Mouse (Mus musculus): ENCODE measurements around the gene Ccdc141.

Ccdc141 gene

DNA sequence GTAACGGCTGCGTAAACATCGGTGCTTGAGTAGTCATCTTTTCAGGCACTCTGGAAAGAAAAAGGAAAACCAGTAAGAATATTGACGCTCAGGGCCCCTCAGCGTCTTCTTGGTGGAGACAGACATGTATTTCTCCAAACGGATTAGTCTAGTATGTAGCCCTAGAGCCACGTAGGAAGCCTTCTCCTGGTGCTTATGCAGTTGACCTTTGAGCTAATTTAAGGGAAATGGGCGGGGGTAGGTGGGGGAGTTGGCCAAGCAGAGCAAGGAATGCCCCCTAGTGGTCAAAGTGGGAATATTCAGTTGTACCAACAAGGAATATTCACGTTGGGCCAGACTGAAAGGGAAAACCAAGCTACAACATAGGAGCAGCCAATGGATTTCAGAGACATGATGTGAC, 190.3 kb downstream of the Ccdc141 start:
- no peak for DNase-seq (ENCODE audit: low spot score in 2 of 2)

GRCm38 (mm10) chr2:76977650-76978049, 192.8 kb downstream of the Ccdc141 start:
- DNase-seq (ENCODE audit: low spot score in 2 of 2) = no peak

DNA sequence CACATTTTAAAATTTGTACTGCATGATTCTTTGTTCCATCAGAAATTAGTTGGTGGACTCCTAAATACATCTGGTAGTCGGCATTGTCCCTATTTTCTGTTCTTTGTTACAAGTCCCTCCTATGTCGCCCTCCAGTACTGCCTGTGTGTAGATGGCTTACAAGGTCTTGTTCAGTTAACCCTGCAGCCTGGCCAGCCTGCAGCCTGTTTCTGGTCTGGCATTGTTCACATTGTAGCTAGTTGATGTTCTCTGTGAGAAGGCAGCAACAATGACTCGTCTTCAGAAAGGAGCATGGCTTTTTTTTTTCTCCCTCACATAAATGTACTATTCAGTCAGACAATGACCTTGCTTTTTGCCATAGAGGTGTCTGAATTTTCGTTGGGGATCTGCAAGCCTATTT, 198.4 kb downstream of the Ccdc141 start:
- DNase-seq (ENCODE audit: low spot score in 2 of 2) = no peak

DNA sequence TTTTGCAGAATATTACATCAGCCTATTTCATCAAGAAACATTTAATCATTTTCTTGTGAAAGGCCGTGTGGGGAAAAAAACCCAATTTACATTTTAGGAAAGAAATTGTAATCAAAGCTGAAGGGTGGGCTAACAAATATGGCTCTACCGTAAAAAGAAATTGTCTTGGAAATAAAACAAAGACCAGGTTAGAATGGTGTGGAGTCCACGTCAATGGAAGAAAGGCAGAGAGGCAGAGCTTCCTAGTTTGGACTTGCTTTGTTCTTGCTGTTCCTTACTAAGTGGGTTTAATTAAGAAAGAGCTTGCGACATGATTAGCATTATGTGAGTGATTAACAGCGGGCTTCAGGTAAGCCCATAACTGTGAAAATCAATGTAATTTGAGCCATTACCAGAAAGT, 199.4 kb downstream of the Ccdc141 start:
- no peak for DNase-seq (ENCODE audit: low spot score in 2 of 2)

DNA sequence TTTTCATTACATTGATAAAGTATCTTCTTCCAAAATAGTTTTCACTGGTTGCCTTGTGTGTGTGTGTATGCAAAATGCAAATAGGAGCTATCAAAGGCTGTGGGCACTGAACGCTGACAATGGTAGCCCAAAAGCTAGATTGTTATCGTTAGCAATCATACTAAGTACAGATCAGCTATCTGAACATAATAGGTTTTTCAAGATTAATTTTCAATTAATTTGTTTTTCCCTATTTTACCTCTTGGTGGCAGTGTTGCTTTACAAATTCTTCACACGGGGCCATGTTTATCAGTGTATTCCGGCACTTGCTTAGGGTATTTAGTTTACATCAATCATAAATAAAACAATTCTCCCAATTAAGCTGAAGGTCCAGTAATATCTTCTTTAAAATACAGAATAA, 199.8 kb downstream of the Ccdc141 start:
- no peak for DNase-seq (ENCODE audit: low spot score in 2 of 2)

- DNase-seq (ENCODE audit: low spot score in 2 of 2) = no peak
These were observed 200.2 kb downstream of the Ccdc141 start for GRCm38 (mm10) chr2:76970204-76970603.

DNA sequence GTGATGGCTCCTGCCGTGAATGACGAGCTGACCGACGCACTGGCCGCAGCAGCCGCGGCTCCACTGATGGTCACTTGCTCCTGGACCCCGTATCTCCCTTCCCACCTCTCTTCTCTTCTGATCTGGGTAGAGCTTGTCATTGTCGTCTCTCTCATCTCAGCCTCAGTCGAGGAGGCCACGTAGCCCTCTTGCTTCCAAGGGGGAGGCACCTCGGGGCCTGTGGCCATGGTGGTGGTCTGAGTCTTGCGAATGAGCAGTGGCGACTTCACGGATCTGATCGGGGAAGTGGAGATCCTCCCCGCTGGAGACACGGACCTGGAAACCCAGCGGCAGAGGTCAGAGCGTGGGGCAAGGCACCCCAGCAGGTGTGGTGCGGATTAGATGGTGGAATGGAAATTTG, 200.8 kb downstream of the Ccdc141 start:
- DNase-seq (ENCODE audit: low spot score in 2 of 2) = no peak

DNA sequence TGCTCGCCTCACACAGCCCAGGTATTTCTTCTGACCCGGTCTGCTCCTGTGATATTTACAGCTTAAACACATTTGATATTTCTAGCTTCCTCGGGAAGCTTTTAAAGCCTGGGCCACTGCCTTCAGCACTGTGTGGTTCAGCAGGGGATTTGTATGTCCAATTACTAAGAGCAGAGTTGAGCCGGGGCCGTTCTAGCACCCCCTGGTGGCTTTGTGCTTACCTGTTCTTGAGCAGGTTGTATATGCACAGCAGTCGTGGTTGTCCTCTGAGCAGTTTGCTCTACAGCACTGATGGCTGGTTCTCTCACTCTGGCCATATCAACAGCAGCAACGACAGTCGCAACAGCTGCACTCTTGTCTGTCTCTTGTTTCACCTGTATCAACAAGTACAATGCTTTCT, 201.5 kb downstream of the Ccdc141 start:
- peak; percentile 73 to 84 for DNase-seq (ENCODE audit: low spot score in 2 of 2)

GRCm38 (mm10) chr2:76966582-76966981, 203.9 kb downstream of the Ccdc141 start:
- DNase-seq (ENCODE audit: low spot score in 2 of 2) = no peak

DNA sequence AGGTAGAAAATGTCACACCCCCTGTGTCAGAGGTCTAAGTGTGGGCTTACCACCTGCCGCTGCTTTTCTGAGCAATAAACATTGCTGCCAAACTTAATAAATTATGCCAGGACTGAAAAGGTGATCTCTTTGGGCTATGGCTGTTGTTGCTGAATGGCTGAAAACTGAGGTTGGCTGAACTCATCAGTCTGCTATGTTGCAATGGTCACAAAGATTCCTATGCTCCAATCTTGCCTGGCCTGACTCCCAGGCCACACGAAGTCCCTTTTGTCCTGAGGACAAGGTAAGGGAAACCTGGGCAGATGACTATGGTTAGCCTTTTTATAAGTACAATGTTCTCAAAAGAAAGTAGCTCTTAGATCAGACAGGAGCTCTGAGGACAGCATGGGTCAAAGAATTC, 204.4 kb downstream of the Ccdc141 start:
- DNase-seq (ENCODE audit: low spot score in 2 of 2) = no peak

DNA sequence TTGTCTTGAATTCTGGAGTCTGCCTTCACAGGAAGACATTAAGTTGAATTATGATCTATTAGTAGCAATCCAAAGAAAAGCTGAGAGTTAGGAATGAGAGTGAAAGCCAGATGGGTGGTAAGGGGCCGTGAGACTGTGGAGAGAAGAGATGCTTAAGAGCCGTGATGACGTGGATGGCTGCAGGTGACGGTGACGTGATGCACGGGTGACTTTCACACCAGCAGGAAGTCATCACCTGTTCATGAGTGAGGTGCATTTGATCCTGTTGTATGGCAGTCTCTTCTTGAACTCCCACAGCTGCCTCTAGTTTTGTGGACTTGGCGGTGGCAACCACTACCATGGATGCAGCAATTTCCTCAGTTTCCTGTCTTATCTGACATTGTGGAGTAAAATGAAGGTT, 204.9 kb downstream of the Ccdc141 start:
- no peak for DNase-seq (ENCODE audit: low spot score in 2 of 2)

- no peak for DNase-seq (ENCODE audit: low spot score in 2 of 2)
These were observed 208.4 kb downstream of the Ccdc141 start for GRCm38 (mm10) chr2:76962045-76962432.

DNA sequence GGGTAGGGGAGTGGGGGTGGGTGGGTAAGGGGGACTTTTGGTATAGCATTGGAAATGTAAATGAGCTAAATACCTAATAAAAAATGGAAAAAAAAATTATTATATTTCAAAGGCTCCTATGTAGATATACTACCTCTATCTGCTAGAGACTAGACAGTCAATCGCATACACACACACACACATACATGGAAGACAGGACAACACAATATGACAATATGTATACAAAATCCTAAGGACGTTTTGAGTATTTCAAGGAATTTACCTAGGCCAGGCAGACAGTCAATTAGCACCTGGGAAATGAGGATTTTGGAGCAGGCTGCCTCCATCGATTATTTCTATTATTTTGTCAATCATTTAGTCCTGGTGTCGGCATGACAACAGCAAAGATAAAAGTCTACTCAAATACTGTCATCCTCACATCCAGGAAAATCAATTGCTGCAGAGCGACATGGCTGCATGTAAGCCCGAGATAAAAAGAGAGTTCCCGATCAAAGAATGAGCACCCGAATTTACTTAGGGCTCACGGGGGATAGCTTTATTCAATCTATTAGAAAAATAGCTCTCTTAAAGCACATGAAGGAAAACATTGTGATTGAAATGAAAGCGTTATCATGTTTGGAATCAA, 208.9 kb downstream of the Ccdc141 start:
- DNase-seq (ENCODE audit: low spot score in 2 of 2) = no peak
